Mouse (Mus musculus) layer of hippocampus, adult 8-10 months (tissue): ENCODE data around the gene Fis1. TPM values are rescaled to one million over a fixed set of nuclear protein-coding genes. Genes with fewer than 3 reads are reported as not detected.

Experiments used
- microRNA-seq, 2 experiments: library from miRNA; unstranded; fragments of <30 nt; microRNA quantifications; one replicate each; pipeline ENCODE4 v1.2.0; 2022
- total RNA-seq, 4 experiments: library from RNA; stranded (reverse); gene quantifications; 2 replicates each; pipeline ENCODE4 v1.2.4; 2022

Gene Fis1
- total RNA-seq, 4 experiments from 2014 or later, result 224 to 262 (median 228) TPM

Small RNAs within 50 kb of the gene (microRNA-seq; reads per million reads assigned to microRNA genes)
- gene Mir702, result 247 to 324 reads per million in 2 experiments

Other genes starting within 250 kb of the Fis1 start
- gene Col26a1, start 70.1 kb upstream of the Fis1 start, total RNA-seq, result 1 to 10 TPM; 4.0 to 4.7 (median 4.5) TPM
- gene Ift22, start 45.1 kb upstream of the Fis1 start, total RNA-seq, result 10 to 100 TPM; 70.1 to 86.2 (median 80.7) TPM
- under 1 TPM in 2 of 4 experiments, not detected in 2; 0.27 to 0.33 TPM for gene Cldn15, start 13.3 kb downstream of the Fis1 start, total RNA-seq
- gene Plod3, start 33.7 kb downstream of the Fis1 start, total RNA-seq, result 10 to 100 TPM; 37.1 to 51.5 (median 46.0) TPM
- 10 to 100 TPM; 74.8 to 87.6 (median 80.4) TPM for gene Znhit1, start 34.7 kb downstream of the Fis1 start, total RNA-seq
- gene Vgf, start 73.1 kb downstream of the Fis1 start, total RNA-seq, result 100 to 1,000 TPM; 162 to 206 (median 186) TPM
- gene Ap1s1, start 92.9 kb downstream of the Fis1 start, total RNA-seq, result 100 to 1,000 TPM; 309 to 341 (median 318) TPM
- gene Serpine1, start 119.0 kb downstream of the Fis1 start, total RNA-seq, result 1 to 10 TPM in 2 of 4 experiments, under 1 TPM in 2; 0.77 to 3.0 (median 1.8) TPM
- gene Trim56, start 162.9 kb downstream of the Fis1 start, total RNA-seq, result 10 to 100 TPM in 1 of 4 experiments, 1 to 10 TPM in 3; 6.1 to 11.0 (median 8.1) TPM
- not detected for gene Muc3, start 196.0 kb downstream of the Fis1 start, total RNA-seq